Mouse (Mus musculus) v-Abl transformed pro-B cells (cell line): ENCODE measurements at regions not wholly inside any gene's neighbourhood (a gene's known extent, or its start where the extent isn't known, plus 50 kb on each side); places are given as distances from the start of the nearest gene placed in this dataset.

Experiments used
- in situ Hi-C, 2 experiments: fragments of 400-800 bp; cut with MboI; formaldehyde crosslinking; loops; one replicate each; pipeline ENCODE4 v1.15.1; 2025; ENCODE audit not compliant: unreplicated experiment in 2 of 2

DNA sequence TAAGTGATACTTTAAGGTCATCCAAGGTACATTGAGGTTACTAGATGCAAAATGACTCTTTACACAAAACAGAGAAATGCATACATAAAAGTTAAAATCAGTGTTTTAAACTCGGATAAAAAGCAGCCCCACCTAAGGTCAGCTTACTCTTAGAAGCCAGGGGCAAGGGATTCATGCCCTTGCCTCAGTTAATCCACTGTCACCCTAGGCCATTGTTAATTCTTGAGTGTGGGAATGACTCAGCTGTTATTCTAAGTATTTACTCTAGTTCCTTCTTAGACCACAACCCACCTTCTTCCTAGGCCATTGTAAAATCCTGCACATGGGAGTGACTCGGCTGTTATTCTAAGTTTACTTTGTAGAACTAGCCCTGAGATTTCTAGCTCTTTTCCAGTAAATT is 64.1 kb upstream of the Ces1h start:
- in situ Hi-C loops = loop anchor here in 1 of 2 experiments (25.0 kb wide), 1 partner anchor 619 kb away; no protein-coding TSS in a partner anchor

DNA sequence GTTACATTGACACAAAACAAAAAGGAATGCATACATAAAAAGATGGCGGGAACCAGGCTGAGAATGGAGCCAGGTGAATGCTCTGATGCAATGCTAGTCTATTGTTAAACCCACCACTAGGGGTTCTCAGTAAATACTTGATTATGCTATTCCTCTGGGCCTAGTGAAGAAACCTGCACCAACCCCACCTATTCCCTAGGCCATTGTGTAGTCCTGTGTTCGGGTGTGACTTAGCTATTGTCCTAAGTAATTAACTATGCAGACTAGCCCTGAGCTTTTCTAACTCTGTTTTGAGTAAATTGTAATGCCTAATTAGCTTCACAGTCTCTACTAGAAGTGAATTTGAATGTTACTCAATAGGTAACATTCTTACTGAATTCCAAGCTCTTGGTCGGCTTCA is 62.4 kb upstream of the Ces1h start:
- in situ Hi-C loops = loop anchor here in 1 of 2 experiments (25.0 kb wide), 1 partner anchor 620 kb away; no protein-coding TSS in a partner anchor

DNA sequence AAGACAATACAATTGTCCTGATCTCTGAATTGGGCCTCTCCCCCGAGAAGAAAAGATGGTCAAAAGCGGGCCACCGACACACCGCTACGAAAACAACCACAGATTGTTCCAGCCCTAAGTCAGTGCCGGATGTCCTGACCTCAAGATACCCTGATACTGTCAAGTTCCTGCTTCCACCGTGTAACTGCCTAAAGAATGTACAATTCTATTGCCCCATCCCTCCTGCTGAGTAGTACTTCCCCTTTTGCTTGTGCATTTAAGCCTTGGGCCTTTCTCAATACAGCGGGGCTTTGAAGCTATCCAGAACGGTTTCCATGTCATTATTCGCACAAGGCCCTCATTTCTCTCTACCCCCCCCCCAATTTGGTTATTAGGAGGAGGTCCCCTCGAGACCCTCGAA is 57.1 kb upstream of the Ces1h start:
- in situ Hi-C loops = loop anchor here in 1 of 2 experiments (25.0 kb wide), 1 partner anchor 626 kb away; no protein-coding TSS in a partner anchor

DNA sequence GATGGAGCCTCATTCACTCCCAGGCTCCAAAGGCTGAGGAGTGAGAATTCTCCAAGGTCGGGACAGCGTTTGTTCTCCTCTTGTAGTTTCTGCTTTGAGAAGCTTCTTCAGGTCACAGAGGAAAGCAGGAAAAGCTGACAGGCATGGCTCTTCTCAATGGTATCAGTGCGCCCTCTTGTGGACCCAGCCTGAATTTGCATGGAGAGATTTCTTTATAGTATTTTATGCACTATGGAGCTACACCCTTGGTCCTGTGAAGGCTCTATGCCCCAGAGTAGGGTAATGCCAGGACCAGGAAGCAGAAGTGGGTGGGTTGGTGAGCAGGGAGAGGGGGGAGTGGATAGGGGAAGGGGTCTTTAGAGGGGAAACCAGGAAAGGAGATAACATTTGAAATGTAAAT is 51.1 kb upstream of the Ces1h start:
- in situ Hi-C loops = loop anchor here in 1 of 2 experiments (25.0 kb wide), 1 partner anchor 632 kb away; no protein-coding TSS in a partner anchor
